Mouse (Mus musculus): ENCODE data around the gene Dph1. TPM values are rescaled to one million over a fixed set of nuclear protein-coding genes. Genes with fewer than 3 reads are reported as not detected.

Dph1 gene
- polyA plus RNA-seq, 2 experiments, result 25.5 to 30.0 TPM

- H3K27ac ChIP-seq (replicated peaks; ENCODE audit: low read depth, low read length), result peak overlapping the region; percentile 79
Observed at GRCm38 (mm10) chr11:75166861-75167642, 24.0 kb downstream of the Dph1 start.

GRCm38 (mm10) chr11:75166193-75166842 is 24.7 kb downstream of the Dph1 start:
- peak overlapping the region; percentile 82 for H3K9ac ChIP-seq (ENCODE audit: low read depth, low read length, severe bottlenecking)
- peak overlapping the region; percentile 59 for H3K4me3 ChIP-seq (replicated peaks; ENCODE audit: low read length)
- H3K36me3 ChIP-seq (ENCODE audit: control insufficient read depth, insufficient read depth, low read length), result peaks cover 61% of the 10 kb centered on the region
- 4% methylated on average over 47 of the region's 55 CpGs for WGBS
- no peak for TF ChIP-seq POLR2A (IDR thresholded peaks at IDR 0.05; ENCODE audit: borderline replicate concordance, extremely low read depth, insufficient read depth, insufficient read length)
- H3K4me2 ChIP-seq (replicated peaks; ENCODE audit: low read depth, low read length, severe bottlenecking), result peak overlapping the region; percentile 85
- peaks cover 47% of the 10 kb centered on the region for H3K4me1 ChIP-seq (ENCODE audit: control insufficient read depth, insufficient read depth, low read length)
- peak overlapping the region; percentile 79 for H3K27ac ChIP-seq (replicated peaks; ENCODE audit: low read depth, low read length)
- peaks cover 67% of the 10 kb centered on the region for H3K27me3 ChIP-seq (ENCODE audit: control insufficient read depth, insufficient read depth, low read length)
- H3K9me3 ChIP-seq (ENCODE audit: control insufficient read depth, low read length), result no peaks in the 10 kb centered on the region
- DNase-seq (ENCODE audit: low spot score), result no peak
- no peak for ATAC-seq (ENCODE audit: low FRiP score, low read depth)

More at GRCm38 (mm10) chr11:75166861-75167642, 24.0 kb downstream of the Dph1 start:
- Histone ChIP-seq H3K9me3 (ENCODE audit: control insufficient read depth, low read length) (no peaks in the 10 kb centered on the region), H3K27me3 (ENCODE audit: control insufficient read depth, insufficient read depth, low read length) (peaks cover 74% of the 10 kb centered on the region), H3K4me3 (replicated peaks; ENCODE audit: low read length) (peak overlapping the region; percentile 59), H3K9ac (ENCODE audit: low read depth, low read length, severe bottlenecking) (peak overlapping the region; percentile 82), H3K4me2 (replicated peaks; ENCODE audit: low read depth, low read length, severe bottlenecking) (peak overlapping the region; percentile 85), H3K4me1 (ENCODE audit: control insufficient read depth, insufficient read depth, low read length) (peaks cover 51% of the 10 kb centered on the region), H3K36me3 (ENCODE audit: control insufficient read depth, insufficient read depth, low read length) (peaks cover 54% of the 10 kb centered on the region)
- 4% methylated on average over 50 of the region's 68 CpGs for WGBS
- no peak for ATAC-seq (ENCODE audit: low FRiP score, low read depth)
- TF ChIP-seq POLR2A (IDR thresholded peaks at IDR 0.05; ENCODE audit: borderline replicate concordance, extremely low read depth, insufficient read depth, insufficient read length), result no peak
- DNase-seq (ENCODE audit: low spot score), result no peak

- H3K9ac ChIP-seq (ENCODE audit: low read depth, low read length, severe bottlenecking), result peak overlapping the region; percentile 82
- no peaks in the 10 kb centered on the region for H3K9me3 ChIP-seq (ENCODE audit: control insufficient read depth, low read length)
- peaks cover 60% of the 10 kb centered on the region for H3K27me3 ChIP-seq (ENCODE audit: control insufficient read depth, insufficient read depth, low read length)
- WGBS, result 7% methylated on average over 53 of the region's 54 CpGs
- no peak for TF ChIP-seq POLR2A (IDR thresholded peaks at IDR 0.05; ENCODE audit: borderline replicate concordance, extremely low read depth, insufficient read depth, insufficient read length)
- H3K4me2 ChIP-seq (replicated peaks; ENCODE audit: low read depth, low read length, severe bottlenecking), result peak overlapping the region; percentile 85
- DNase-seq (ENCODE audit: low spot score), result no peak
- peak overlapping the region; percentile 79 for H3K27ac ChIP-seq (replicated peaks; ENCODE audit: low read depth, low read length)
- H3K4me3 ChIP-seq (replicated peaks; ENCODE audit: low read length), result peak overlapping the region; percentile 59
- ATAC-seq (ENCODE audit: low FRiP score, low read depth), result no peak
- H3K36me3 ChIP-seq (ENCODE audit: control insufficient read depth, insufficient read depth, low read length), result peaks cover 68% of the 10 kb centered on the region
- peaks cover 47% of the 10 kb centered on the region for H3K4me1 ChIP-seq (ENCODE audit: control insufficient read depth, insufficient read depth, low read length)
Observed at GRCm38 (mm10) chr11:75165441-75166192, 25.4 kb downstream of the Dph1 start.

- Histone ChIP-seq H3K4me3 (replicated peaks; ENCODE audit: low read length) (peak overlapping the region; percentile 59), H3K27me3 (ENCODE audit: control insufficient read depth, insufficient read depth, low read length) (peaks cover 51% of the 10 kb centered on the region), H3K4me2 (replicated peaks; ENCODE audit: low read depth, low read length, severe bottlenecking) (peak overlapping the region; percentile 85), H3K4me1 (ENCODE audit: control insufficient read depth, insufficient read depth, low read length) (peaks cover 44% of the 10 kb centered on the region), H3K9ac (ENCODE audit: low read depth, low read length, severe bottlenecking) (peak overlapping the region; percentile 82), H3K36me3 (ENCODE audit: control insufficient read depth, insufficient read depth, low read length) (peaks cover 75% of the 10 kb centered on the region), H3K27ac (replicated peaks; ENCODE audit: low read depth, low read length) (peak overlapping the region; percentile 79), H3K9me3 (ENCODE audit: control insufficient read depth, low read length) (no peaks in the 10 kb centered on the region)
- WGBS, result 20% methylated on average over 15 of the region's 15 CpGs
- DNase-seq (ENCODE audit: low spot score), result no peak
- ATAC-seq (ENCODE audit: low FRiP score, low read depth), result no peak
- no peak for TF ChIP-seq POLR2A (IDR thresholded peaks at IDR 0.05; ENCODE audit: borderline replicate concordance, extremely low read depth, insufficient read depth, insufficient read length)
Observed at GRCm38 (mm10) chr11:75164750-75165149, 26.3 kb downstream of the Dph1 start.

- TF ChIP-seq POLR2A (IDR thresholded peaks at IDR 0.05; ENCODE audit: borderline replicate concordance, extremely low read depth, insufficient read depth, insufficient read length), result no peak
- ATAC-seq (ENCODE audit: low FRiP score, low read depth) (no peak), DNase-seq (ENCODE audit: low spot score) (no peak)
- H3K36me3 ChIP-seq (ENCODE audit: control insufficient read depth, insufficient read depth, low read length), result peaks cover 82% of the 10 kb centered on the region
- peak overlapping the region; percentile 85 for H3K4me2 ChIP-seq (replicated peaks; ENCODE audit: low read depth, low read length, severe bottlenecking)
- H3K9me3 ChIP-seq (ENCODE audit: control insufficient read depth, low read length), result no peaks in the 10 kb centered on the region
- H3K27ac ChIP-seq (replicated peaks; ENCODE audit: low read depth, low read length), result no peak overlapping the region; the same call in 1 of the 2 replicates
- WGBS, result 66% methylated on average over 2 of the region's 2 CpGs
- peak overlapping the region; percentile 82 for H3K9ac ChIP-seq (ENCODE audit: low read depth, low read length, severe bottlenecking)
- H3K4me3 ChIP-seq (replicated peaks; ENCODE audit: low read length), result peak overlapping the region; percentile 59
- peaks cover 39% of the 10 kb centered on the region for H3K4me1 ChIP-seq (ENCODE audit: control insufficient read depth, insufficient read depth, low read length)
- H3K27me3 ChIP-seq (ENCODE audit: control insufficient read depth, insufficient read depth, low read length), result peaks cover 45% of the 10 kb centered on the region
Observed at GRCm38 (mm10) chr11:75164051-75164450, 27.0 kb downstream of the Dph1 start.
